Mouse (Mus musculus) lung, embryonic 14.5 days (tissue): ENCODE measurements around the gene Sorbs2. TPM values are rescaled to one million over a fixed set of nuclear protein-coding genes. Genes with fewer than 3 reads are reported as not detected.

Source experiments
- ATAC-seq: fragments of 200-750 bp; cut with Nextera tagmentation; 2 replicates; pipeline ENCODE4 v1.8.0; 2017; ENCODE audit warnings: mild to moderate bottlenecking, moderate TSS enrichment, moderate library complexity; ENCODE audit not compliant: insufficient read depth
- DNase-seq: peaks from one replicate; pipeline ENCODE4 v3.0.0-alpha.2; 2015
- H3K27ac ChIP-seq: fragments of 300-500 bp; sonication (generic); 2 replicates; pipeline ENCODE4 v1.5.1; 2014; ENCODE audit warnings: low read depth, mild to moderate bottlenecking, moderate library complexity
- H3K27me3 ChIP-seq: fragments of 300-500 bp; sonication (generic); 2 replicates; pipeline ENCODE4 v1.6.1; 2014; ENCODE audit warnings: low read length, control low read depth; ENCODE audit not compliant: insufficient read depth
- H3K36me3 ChIP-seq: fragments of 300-500 bp; sonication (generic); 2 replicates; pipeline ENCODE4 v1.6.1; 2014; ENCODE audit warnings: control low read depth; ENCODE audit not compliant: insufficient read depth
- H3K4me1 ChIP-seq: fragments of 300-500 bp; sonication (generic); 2 replicates; pipeline ENCODE4 v1.6.1; 2014; ENCODE audit warnings: antibody characterized with exemption, control low read depth; ENCODE audit not compliant: insufficient read depth
- H3K4me2 ChIP-seq: fragments of 300-500 bp; sonication (generic); 2 replicates; pipeline ENCODE4 v1.6.1; 2014; ENCODE audit warnings: mild to moderate bottlenecking
- H3K4me3 ChIP-seq: fragments of 300-500 bp; sonication (generic); 2 replicates; pipeline ENCODE4 v1.5.1; 2014; ENCODE audit warnings: low read depth, low read length
- H3K9ac ChIP-seq: fragments of 300-500 bp; sonication (generic); 2 replicates; pipeline ENCODE4 v1.6.1; 2014
- H3K9me3 ChIP-seq: fragments of 300-500 bp; sonication (generic); 2 replicates; pipeline ENCODE4 v1.6.1; 2016; ENCODE audit warnings: low read depth, low read length, control low read depth
- CTCF ChIP-seq: IDR thresholded peaks from 2 replicates; pipeline ENCODE4 v1.5.1; 2016; ENCODE audit warnings: antibody characterized with exemption, low read depth
- WGBS: fragments of 180-500 bp; shearing (Covaris S2); extraction: QIAGEN DNeasy Blood & Tissue Kit; methylation state at CpG from one replicate; pipeline ENCODE4 v1.1.7; 2014; 5-methylcytosine and 5-hydroxymethylcytosine counted together
- polyA plus RNA-seq: library from polyadenylated mRNA; unstranded; fragments of >200 nt; fragmentation: Nextera tagmentation; extraction: Ambion mirVana; gene quantifications from 2 replicates; pipeline ENCODE4 v1.2.1, GENCODE M21; 2014

Gene Sorbs2
- polyA plus RNA-seq, 1 experiment from 2014 or later: 23.3 TPM

DNA sequence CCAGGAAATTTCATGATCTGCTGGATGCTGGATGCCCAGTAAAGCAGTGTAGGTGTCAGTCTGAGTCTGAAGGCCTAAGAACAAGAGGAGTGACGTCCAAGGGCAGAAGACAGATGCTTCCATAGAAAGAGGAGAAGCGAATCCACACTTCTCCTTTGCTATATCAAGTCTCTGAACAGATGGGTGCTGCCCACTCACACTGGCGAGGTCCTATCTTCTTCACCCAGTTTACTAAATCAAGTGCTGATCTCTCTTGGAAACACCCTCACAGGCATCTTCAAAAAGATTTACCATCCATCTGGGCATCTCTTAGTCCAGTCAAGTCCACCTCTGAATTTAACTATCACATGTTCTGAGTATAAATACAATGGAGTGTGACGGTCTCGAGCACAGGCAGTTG, 86.1 kb downstream of the Sorbs2 start:
- no peak overlapping the region for H3K9ac ChIP-seq
- ATAC-seq: no peak

DNA sequence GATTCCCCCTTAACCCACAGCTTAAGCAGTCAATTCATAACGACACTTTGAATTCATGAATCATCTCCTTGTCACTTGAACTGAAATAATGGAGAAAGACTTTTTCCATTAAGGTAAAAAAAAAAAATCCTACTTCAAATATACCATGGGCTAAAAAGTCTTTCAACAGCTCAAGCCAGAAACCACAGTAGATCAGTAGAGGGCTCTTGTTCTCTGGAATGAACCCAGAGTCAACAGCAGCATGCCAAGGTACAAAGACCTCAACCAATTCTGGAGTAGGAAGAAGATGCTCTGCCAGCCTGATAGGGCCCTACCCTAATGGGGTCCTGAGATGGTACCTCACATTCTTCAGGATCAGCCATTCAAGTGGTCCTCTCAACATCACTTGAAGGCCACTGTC, 88.4 kb downstream of the Sorbs2 start:
- Histone ChIP-seq H3K4me1 (no peaks in the 10 kb centered on the region), H3K27ac (no peak overlapping the region), H3K36me3 (no peaks in the 10 kb centered on the region), H3K4me2 (no peak overlapping the region), H3K27me3 (no peaks in the 10 kb centered on the region), H3K9ac (no peak overlapping the region), H3K4me3 (no peak overlapping the region), H3K9me3 (no peaks in the 10 kb centered on the region)
- TF ChIP-seq CTCF: no peak
- DNase-seq (peak; percentile 20), ATAC-seq (no peak)
- WGBS: 76% methylated on average over 1 of the region's 1 CpGs

More for the DNA sequence above, 86.1 kb downstream of the Sorbs2 start:
- Histone ChIP-seq H3K27ac (no peak overlapping the region), H3K27me3 (no peaks in the 10 kb centered on the region), H3K4me2 (no peak overlapping the region), H3K9me3 (no peaks in the 10 kb centered on the region), H3K36me3 (no peaks in the 10 kb centered on the region), H3K4me3 (no peak overlapping the region), H3K4me1 (no peaks in the 10 kb centered on the region)
- DNase-seq: no peak
- 67% methylated on average over 5 of the region's 5 CpGs for WGBS
- TF ChIP-seq CTCF: no peak

DNA sequence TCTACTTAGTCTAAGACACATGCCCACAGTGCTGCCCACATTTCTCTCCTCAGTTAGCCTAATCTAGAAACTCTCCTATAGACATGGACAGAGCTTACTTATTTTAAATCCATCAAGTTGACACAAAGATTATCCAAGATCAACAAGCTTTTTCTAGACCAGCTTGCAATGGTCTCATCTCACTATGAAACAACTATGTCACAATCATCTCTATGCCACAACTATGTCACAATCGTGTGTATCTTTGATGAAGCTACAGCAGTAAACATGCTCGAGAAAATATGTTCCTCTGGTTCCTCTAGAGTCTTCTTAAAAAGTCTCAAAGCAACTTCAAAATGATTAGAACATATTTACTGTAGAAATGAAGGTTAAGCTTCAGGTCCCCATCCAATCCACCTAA, 89.0 kb downstream of the Sorbs2 start:
- Histone ChIP-seq H3K4me3 (no peak overlapping the region), H3K27ac (no peak overlapping the region), H3K4me2 (no peak overlapping the region), H3K27me3 (no peaks in the 10 kb centered on the region), H3K9ac (no peak overlapping the region), H3K36me3 (no peaks in the 10 kb centered on the region), H3K9me3 (no peaks in the 10 kb centered on the region), H3K4me1 (no peaks in the 10 kb centered on the region)
- WGBS: 81% methylated on average over 2 of the region's 2 CpGs
- ATAC-seq: no peak
- no peak for TF ChIP-seq CTCF
- DNase-seq: no peak

DNA sequence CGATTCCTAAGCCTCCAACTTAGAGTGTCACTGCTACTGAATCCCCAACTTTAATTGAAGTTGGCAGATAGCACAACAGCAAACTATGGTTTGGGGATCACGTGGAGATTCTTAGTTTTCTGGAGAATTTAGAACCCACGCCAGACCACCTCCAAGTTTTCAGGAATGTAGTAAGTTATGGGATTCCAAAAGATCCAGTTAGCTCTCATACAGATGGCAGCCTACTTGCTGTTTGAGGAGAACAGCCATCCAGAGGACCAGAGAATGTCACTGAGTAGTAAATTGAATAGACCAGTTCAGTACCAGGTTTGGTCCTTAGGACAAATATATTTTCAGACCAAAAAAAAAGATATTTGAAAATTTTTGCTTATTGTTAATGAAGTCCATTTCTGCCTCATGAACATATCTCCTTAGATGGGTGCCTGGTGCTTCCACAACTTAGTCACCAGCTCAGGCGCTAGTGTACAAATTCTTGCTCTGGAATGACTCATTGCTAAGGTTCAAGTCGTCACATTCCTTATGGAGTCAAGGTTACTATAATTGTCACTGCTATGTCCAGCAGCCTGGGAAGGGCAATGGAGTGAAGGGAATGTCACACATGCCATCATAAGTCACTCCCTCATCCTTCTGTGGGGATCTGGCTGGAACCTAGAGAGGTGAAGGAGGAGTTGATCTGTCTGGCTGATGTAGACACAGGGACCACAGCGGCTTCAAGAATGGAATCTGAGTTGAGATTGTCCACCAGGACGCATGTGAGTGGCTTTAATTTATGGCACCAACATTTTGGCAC, 90.2 kb downstream of the Sorbs2 start:
- ATAC-seq (no peak), DNase-seq (no peak)
- TF ChIP-seq CTCF: no peak
- no peaks in the 10 kb centered on the region for H3K9me3 ChIP-seq
- no peak overlapping the region for H3K4me3 ChIP-seq
- no peak overlapping the region for H3K4me2 ChIP-seq
- H3K4me1 ChIP-seq: no peaks in the 10 kb centered on the region
- H3K9ac ChIP-seq: no peak overlapping the region
- H3K36me3 ChIP-seq: no peaks in the 10 kb centered on the region
- H3K27ac ChIP-seq: no peak overlapping the region
- WGBS: 74% methylated on average over 7 of the region's 7 CpGs
- H3K27me3 ChIP-seq: no peaks in the 10 kb centered on the region

GRCm38 (mm10) chr8:45598883-45599282, 91.3 kb downstream of the Sorbs2 start:
- H3K4me3 ChIP-seq: no peak overlapping the region
- no peak for DNase-seq
- no peak overlapping the region for H3K9ac ChIP-seq
- H3K4me1 ChIP-seq: no peaks in the 10 kb centered on the region
- H3K36me3 ChIP-seq: no peaks in the 10 kb centered on the region
- H3K27ac ChIP-seq: no peak overlapping the region
- H3K27me3 ChIP-seq: no peaks in the 10 kb centered on the region
- no peak overlapping the region for H3K4me2 ChIP-seq
- 74% methylated on average over 2 of the region's 2 CpGs for WGBS
- H3K9me3 ChIP-seq: no peaks in the 10 kb centered on the region
- no peak for ATAC-seq
- TF ChIP-seq CTCF: no peak

GRCm38 (mm10) chr8:45602019-45602418, 94.4 kb downstream of the Sorbs2 start:
- ATAC-seq (no peak), DNase-seq (peak; percentile 43)
- 50% methylated on average over 4 of the region's 4 CpGs for WGBS
- H3K4me2 ChIP-seq: no peak overlapping the region
- H3K36me3 ChIP-seq: no peaks in the 10 kb centered on the region
- no peaks in the 10 kb centered on the region for H3K27me3 ChIP-seq
- H3K4me1 ChIP-seq: no peaks in the 10 kb centered on the region
- H3K9ac ChIP-seq: no peak overlapping the region
- H3K9me3 ChIP-seq: no peaks in the 10 kb centered on the region
- H3K4me3 ChIP-seq: no peak overlapping the region
- TF ChIP-seq CTCF: no peak
- H3K27ac ChIP-seq: no peak overlapping the region

DNA sequence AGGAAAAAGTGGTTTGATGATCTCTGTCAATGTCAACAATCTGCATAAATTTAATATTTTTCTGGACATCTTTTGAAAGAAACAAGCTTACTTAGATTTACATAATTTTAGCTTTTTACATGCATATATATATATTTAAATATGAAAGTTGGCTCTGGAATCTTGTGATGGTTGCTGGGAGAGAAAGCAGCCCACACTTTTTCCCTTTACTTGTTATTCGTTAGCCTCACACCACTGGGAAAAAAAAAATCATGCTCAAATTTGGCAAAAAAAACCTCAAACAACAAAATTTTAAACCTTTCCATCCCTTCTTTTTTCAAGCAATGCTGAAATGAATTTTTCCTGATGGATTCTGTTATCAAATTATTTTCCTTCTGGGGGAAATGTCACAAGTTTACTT, 97.8 kb downstream of the Sorbs2 start:
- ATAC-seq (no peak), DNase-seq (no peak)
- Histone ChIP-seq H3K4me2 (no peak overlapping the region), H3K4me3 (no peak overlapping the region), H3K4me1 (no peaks in the 10 kb centered on the region), H3K9me3 (no peaks in the 10 kb centered on the region), H3K27ac (no peak overlapping the region), H3K27me3 (no peaks in the 10 kb centered on the region), H3K9ac (no peak overlapping the region), H3K36me3 (no peaks in the 10 kb centered on the region)
- no peak for TF ChIP-seq CTCF
- WGBS: 88% methylated on average over 1 of the region's 1 CpGs
